Mouse (Mus musculus): Measurements from ENCODE around the gene Cox17.
"Not testable (repeated sequence)": the region's sequence is repeated elsewhere in the genome, so short reads cannot be mapped to it uniquely, and the experiment has no call there.

The Cox17 gene

DNA sequence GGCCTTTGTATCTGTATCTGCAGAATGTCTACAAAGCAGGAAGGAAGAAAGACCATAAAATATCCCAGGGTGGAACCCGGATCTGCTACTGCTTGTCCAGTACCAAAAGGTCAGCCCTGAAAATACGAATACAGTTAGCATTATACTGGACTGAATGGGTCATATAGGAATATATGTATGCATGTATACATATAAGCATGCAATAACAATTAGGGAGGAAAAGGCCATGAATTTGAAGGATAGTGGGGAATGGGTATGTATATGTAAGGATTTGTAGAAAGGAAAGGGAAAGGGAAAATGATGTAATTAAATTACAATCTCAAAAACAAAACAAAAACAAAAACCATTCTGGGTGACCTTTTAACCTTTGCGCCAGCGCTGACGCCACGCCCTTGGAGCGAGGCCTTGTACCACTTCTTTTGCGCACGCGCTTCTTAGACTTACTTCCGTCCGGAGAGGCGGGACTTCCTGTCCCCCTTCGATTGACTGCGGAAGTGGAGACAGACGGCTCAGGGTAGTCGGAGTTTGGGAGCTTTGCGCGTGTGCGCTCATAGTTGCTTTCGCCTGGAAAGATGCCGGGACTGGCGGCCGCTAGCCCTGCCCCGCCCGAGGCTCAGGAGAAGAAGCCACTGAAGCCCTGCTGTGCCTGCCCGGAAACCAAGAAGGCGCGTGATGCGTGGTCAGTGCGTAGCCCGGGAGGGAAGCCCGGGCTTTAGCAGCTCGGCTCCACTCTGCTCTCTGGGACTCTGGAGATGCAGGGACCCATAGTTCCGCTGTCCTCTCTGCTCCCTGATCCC lies at the start of gene Cox17, which contains the start of gene Gm21987:
Gene Cox17 (plus strand): TSS at position 463 of the 797 bp plus-strand sequence.
Gene Gm21987 (plus strand): TSS at position 512 of the 797 bp plus-strand sequence.
- peak; percentile 95 to 97 for DNase-seq

DNA sequence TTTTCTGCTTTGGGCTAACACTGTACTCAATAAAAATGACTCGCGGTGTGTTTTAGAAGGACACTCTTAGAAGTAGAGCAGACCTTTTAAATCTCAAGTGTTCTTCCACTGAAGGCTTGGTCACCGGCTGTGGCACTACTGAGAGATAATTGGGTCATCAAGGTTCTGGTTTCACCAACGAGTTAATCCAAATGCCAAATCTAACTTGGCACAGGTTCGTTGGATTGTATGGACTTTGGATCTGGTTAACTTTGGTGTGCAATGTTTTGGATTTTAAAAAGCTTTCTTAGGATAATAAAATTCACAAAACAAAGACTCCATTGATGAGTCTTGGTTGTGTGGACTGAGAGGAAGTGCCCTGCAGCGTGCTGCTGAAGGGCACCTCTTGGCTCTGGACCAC lies 48.4 kb upstream of the Cox17 start:
- no peak for DNase-seq

DNA sequence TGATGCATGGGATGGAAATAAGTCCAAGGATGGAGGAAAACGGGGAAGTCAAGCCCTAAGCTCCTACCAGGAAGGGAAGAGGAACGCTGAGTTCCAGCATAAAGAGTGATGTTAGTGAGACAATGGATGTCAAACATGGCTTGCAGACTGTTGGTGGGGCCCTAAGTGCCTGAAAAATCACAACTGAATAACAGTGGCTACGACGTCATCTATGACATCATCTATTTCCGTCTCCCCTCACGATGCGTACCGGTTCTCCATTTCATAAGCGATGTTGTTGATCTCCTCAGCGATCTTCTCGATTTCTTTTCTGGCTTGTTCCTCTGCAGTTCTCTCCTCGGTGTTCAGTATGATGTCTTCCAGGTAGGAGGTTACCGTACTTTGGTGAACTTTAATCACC lies 44.4 kb upstream of the Cox17 start:
- no peak for DNase-seq

- peak; percentile 51 to 58 for DNase-seq
Observed at GRCm38 (mm10) chr16:38304460-38305194, 42.2 kb upstream of the Cox17 start.

- DNase-seq: no peak
Observed at GRCm38 (mm10) chr16:38306571-38307220, 40.1 kb upstream of the Cox17 start.

DNA sequence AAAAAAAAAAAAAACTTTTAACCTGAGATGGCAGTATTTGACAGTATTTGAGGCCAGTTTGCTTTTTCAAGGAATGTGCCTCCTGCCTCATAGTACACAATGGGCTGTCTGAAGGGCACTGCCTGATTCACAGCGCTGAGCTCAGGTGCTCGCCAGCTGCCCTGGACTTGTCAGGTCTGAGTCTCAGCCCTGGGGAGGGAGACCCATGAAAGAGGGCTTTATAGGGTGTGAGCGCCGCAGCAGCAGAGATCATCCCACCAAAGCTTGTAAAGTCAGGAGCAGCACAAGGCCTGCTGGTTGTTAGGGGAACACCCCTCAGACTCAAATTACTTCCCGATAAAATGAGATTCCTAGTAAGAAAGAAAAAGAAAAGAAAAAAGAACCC lies 39.6 kb upstream of the Cox17 start:
- no peak for DNase-seq

DNA sequence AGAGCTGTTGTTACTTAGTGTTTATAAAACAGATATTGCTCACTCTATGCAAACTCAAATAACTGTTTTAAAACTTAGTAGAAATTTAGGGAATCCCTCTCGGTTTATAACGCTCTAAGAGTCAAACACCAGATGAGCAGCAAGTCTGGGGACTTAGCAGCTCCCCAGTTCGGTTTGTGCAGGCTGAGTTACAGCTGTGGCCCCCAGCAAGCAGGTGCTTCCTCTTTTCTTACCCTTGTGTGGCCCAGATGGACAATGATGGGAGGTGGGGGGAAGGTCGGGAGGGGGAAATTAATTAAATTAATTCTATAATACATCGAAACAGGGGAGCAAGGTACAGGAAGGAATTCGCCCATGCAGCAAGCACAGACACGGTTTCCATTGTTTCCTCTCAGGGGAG lies 39.1 kb upstream of the Cox17 start:
- DNase-seq: no peak

GRCm38 (mm10) chr16:38308195-38308594 lies 38.6 kb upstream of the Cox17 start:
- DNase-seq: no peak

DNA sequence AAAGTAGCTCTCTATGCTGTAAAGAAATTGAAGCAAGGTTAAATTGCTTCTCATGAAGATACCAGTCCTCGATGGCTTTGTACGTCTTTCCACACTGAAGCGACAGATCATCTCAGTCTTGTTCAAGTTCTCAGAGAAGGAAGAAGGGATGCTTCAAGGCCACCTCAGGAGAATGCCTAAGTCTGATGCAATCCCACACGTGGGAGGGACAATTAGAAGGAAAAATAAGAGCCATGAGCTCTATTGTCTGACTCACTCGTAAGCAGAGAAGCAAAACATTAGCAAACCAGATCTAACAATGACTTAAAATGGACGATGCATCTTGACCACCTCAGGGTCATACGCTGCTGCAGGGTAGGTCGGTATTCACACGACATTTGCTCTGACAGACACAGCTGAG lies 28.3 kb upstream of the Cox17 start:
- no peak for DNase-seq

DNA sequence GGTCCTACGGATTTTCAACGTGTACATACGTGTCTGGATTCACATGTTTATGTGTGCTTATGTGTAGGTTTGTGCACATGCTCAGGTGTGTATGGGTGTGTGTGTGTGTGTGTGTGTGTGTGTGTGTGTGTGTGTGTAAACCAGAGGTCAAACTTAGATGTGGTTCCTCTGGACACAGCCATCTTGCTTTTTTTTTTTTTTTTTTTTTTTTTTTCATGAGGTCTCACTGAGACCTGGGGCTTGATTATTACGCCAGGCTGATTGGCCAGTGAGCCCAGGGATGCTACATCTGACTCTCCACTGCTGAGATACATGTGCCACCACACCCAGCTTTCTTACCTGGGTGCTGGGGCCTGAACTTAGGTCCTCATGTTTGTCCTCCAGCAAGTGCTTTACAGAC lies 27.7 kb upstream of the Cox17 start:
- DNase-seq: no peak

GRCm38 (mm10) chr16:38321452-38321935 lies 25.3 kb upstream of the Cox17 start:
- peak in 1 of 2 experiments; percentile 39 for DNase-seq

DNA sequence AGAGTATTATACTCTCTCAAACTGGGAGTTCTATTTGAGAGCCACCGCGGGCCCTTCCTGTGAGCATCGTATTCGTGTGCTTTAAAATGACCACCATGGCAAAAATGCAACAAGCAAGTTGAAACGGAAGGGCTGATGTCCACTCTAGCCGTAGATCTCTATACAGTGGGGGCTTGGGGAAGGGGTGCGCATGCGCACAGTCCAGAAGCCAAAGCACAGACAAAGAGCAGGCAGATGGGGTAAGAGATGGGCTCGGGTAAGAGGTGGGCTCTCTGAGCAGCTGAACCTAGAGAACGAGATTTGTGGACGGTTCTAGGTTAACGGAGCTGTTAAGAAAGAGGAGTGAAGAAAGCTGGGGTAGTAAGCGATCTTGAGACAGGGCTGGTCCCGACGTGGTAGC lies 22.5 kb upstream of the Cox17 start:
- DNase-seq: no peak

- DNase-seq: no peak
Observed at GRCm38 (mm10) chr16:38326778-38327397, 19.9 kb upstream of the Cox17 start.

- DNase-seq: no peak
Observed at GRCm38 (mm10) chr16:38329340-38329739, 17.5 kb upstream of the Cox17 start.

GRCm38 (mm10) chr16:38334431-38334830 lies 12.4 kb upstream of the Cox17 start:
- DNase-seq: no peak

DNA sequence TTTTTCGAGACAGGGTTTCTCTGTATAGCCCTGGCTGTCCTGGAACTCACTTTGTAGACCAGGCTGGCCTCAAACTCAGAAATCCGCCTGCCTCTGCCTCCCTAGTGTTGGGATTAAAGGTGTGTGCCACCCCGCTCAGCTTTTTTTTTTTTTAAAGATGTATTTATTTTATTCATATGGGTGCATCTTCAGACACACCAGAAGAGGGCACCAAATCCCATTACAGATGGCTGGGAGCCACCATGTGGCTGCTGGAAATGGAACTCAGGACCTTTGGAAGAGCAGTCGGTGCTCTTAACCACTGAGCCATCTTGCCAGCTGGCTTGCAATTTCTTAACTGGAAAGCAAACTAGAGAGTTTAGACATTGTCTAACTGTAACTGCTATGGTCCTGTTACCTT lies 8.7 kb upstream of the Cox17 start:
- DNase-seq: not testable (repeated sequence)

GRCm38 (mm10) chr16:38341396-38342324 lies 5.1 kb upstream of the Cox17 start, which contains the start of gene Maats1:
Maats1 (minus strand) TSS chr16:38342143.
- peak; percentile 79 to 87 for DNase-seq

- DNase-seq: no peak
Observed at GRCm38 (mm10) chr16:38344941-38345725, 1.7 kb upstream of the Cox17 start.

DNA sequence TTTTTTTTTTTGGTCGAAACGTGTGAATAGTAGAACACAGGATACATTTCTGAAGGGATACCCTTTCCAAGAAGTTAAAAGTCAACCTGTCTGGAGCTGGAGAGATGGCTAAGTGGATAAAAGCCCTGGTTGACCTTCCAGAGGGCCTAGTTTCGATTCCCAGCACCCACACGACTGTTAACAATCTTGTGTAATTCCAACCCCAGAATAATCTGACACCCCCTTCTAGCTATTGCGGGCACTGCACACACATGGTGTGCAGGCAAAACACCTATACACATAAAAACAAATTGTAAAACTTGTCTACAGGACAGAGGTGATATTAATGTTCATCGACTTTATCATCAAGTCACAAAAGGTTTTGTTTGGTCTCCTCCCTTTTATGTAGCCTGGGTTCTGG lies 797 bp downstream of the Cox17 start:
- DNase-seq: no peak

DNA sequence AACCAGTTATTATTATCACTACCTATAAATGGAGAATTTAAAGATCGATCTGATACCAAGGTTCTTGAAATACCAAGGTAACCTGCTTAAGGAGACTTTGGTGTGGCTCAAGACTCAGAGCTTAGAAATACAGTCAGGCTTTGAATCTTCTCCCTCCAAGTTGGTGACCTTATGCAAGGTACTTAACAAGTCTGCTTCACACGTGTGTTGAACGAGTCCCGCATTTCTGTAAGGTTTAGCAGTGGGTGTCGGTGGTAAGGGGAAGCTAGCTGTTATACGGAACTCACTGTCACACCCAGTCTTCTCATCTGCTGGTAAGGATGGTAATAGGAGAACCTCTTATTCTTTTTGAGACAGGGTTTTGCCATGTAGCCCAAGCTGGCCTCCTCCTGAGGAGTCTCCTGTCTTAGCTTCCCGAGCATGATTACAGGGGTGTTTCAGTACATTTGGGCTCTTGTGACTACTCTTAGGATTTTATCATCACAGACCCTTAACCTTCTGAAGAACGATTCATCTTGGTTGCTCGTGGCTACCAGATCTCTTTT lies 1.5 kb downstream of the Cox17 start:
- DNase-seq: no peak

- DNase-seq: no peak
Observed at GRCm38 (mm10) chr16:38349881-38350280, 3.1 kb downstream of the Cox17 start.
